Mouse (Mus musculus): ENCODE data around the gene Chmp2b. TPM values are rescaled to one million over a fixed set of nuclear protein-coding genes. Genes with fewer than 3 reads are reported as not detected.

Chmp2b gene
- polyA plus RNA-seq, 1 experiment from 2014 or later = 79.5 TPM

GRCm38 (mm10) chr16:65568853-65569252, 6.3 kb upstream of the Chmp2b start:
- no peak overlapping the region for H3K4me3 ChIP-seq (ENCODE audit: low read depth, low read length)
- DNase-seq (no peak), ATAC-seq (ENCODE audit: insufficient read depth) (no peak)
- no peaks in the 10 kb centered on the region for H3K9me3 ChIP-seq (ENCODE audit: low read depth, low read length)
- no peak overlapping the region for H3K4me2 ChIP-seq
- H3K9ac ChIP-seq = no peak overlapping the region
- TF ChIP-seq CTCF (IDR thresholded peaks at IDR 0.05; ENCODE audit: low read depth) = no peak
- no peaks in the 10 kb centered on the region for H3K27me3 ChIP-seq (ENCODE audit: insufficient read depth, low read length)
- no peaks in the 10 kb centered on the region for H3K36me3 ChIP-seq (ENCODE audit: insufficient read depth)
- H3K4me1 ChIP-seq (ENCODE audit: insufficient read depth) = no peaks in the 10 kb centered on the region
- H3K27ac ChIP-seq (ENCODE audit: low read depth) = no peak overlapping the region
- WGBS = 70% methylated on average over 4 of the region's 4 CpGs

- Histone ChIP-seq H3K9ac (no peak overlapping the region), H3K9me3 (ENCODE audit: low read depth, low read length) (no peaks in the 10 kb centered on the region), H3K4me1 (ENCODE audit: insufficient read depth) (0 out of 2 replicates have a peak, but pooled peaks cover 3% of the 10 kb centered on the region), H3K4me3 (ENCODE audit: low read depth, low read length) (no peak overlapping the region), H3K27me3 (ENCODE audit: insufficient read depth, low read length) (no peaks in the 10 kb centered on the region), H3K27ac (ENCODE audit: low read depth) (no peak overlapping the region), H3K4me2 (no peak overlapping the region), H3K36me3 (ENCODE audit: insufficient read depth) (no peaks in the 10 kb centered on the region)
- ATAC-seq (ENCODE audit: insufficient read depth) (no peak), DNase-seq (no peak)
- TF ChIP-seq CTCF (IDR thresholded peaks at IDR 0.05; ENCODE audit: low read depth) = no peak
- WGBS = 79% methylated on average over 1 of the region's 1 CpGs
Measured at GRCm38 (mm10) chr16:65564951-65565350, 2.4 kb upstream of the Chmp2b start.

- Histone ChIP-seq H3K4me3 (ENCODE audit: low read depth, low read length) (no peak overlapping the region), H3K4me2 (no peak overlapping the region), H3K9ac (no peak overlapping the region), H3K9me3 (ENCODE audit: low read depth, low read length) (no peaks in the 10 kb centered on the region), H3K36me3 (ENCODE audit: insufficient read depth) (no peaks in the 10 kb centered on the region), H3K4me1 (ENCODE audit: insufficient read depth) (0 out of 2 replicates have a peak, but pooled peaks cover 3% of the 10 kb centered on the region), H3K27ac (ENCODE audit: low read depth) (no peak overlapping the region), H3K27me3 (ENCODE audit: insufficient read depth, low read length) (no peaks in the 10 kb centered on the region)
- ATAC-seq (ENCODE audit: insufficient read depth) (no peak), DNase-seq (no peak)
- no peak for TF ChIP-seq CTCF (IDR thresholded peaks at IDR 0.05; ENCODE audit: low read depth)
- 67% methylated on average over 8 of the region's 8 CpGs for WGBS
Measured at GRCm38 (mm10) chr16:65564306-65564705, 1.8 kb upstream of the Chmp2b start.

DNA sequence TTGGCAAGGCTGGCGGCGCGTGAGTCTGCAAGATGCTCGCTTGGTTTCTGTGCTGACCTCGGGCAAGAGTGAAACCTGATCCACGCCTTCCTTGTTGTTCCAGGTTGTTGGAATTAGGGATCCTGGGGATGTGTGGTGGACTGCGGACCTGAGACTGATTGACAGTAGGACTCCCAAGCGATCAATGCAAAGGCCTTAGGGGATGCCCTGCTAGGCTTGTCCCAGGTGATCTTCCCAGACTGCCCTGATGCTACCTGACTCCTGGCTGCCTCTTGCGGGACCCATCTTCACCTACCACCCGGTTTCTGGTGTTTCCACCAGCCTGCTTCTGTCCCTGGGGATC, 309 bp upstream of the Chmp2b start:
- Histone ChIP-seq H3K9ac (peak overlapping the region; percentile 87), H3K4me3 (ENCODE audit: low read depth, low read length) (peak overlapping the region; percentile 95), H3K4me1 (ENCODE audit: insufficient read depth) (0 out of 2 replicates have a peak, but pooled peaks cover 3% of the 10 kb centered on the region), H3K27ac (ENCODE audit: low read depth) (no peak overlapping the region), H3K27me3 (ENCODE audit: insufficient read depth, low read length) (no peaks in the 10 kb centered on the region), H3K36me3 (ENCODE audit: insufficient read depth) (no peaks in the 10 kb centered on the region), H3K9me3 (ENCODE audit: low read depth, low read length) (no peaks in the 10 kb centered on the region; the same call in 1 of the 2 replicates), H3K4me2 (peak overlapping the region; percentile 75)
- WGBS = under 1% methylated on average over 10 of the region's 10 CpGs
- ATAC-seq (ENCODE audit: insufficient read depth) = peak; percentile 73
- no peak for DNase-seq
- TF ChIP-seq CTCF (IDR thresholded peaks at IDR 0.05; ENCODE audit: low read depth) = no peak

DNA sequence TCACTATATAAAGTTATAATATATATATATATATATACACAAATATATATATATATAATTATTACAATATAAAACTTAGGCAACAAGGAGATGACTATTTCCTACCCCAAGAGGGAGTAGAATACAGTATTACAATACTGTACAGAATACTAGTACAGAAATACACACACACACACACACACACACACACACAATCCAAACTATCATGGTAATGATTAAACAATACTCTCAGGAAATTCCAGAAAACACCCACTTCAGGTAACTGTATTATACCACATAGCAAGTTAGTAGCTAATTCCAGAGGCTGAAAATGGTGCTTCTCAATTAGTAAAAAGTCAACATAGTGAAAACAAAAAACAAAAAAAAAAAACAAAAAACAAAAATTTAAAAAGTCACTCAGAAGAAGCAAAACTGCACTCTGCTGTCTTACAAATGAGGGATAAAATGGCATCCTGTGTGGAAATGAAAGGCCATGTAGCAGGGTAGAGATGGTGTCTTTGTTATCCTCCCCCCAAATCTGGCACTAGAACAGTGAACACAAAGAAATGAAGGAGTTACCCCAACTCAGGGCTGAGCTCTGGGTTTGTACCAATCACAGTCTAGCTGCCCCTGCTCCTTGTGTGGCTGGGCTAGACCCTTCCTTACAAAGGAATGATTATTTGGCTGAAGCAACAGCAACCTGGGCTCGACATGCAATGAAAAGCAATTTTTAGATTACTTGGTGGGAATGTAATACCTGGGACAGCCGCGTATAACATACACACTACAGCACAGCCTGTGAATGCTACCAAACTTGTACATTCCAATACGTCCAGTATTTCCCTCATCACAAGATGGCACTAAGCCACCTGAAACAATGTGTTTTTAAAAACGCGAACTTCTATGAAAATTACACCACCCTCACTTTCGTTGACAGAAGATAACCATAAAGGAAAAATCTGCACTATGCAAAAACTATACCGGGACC, 1.2 kb downstream of the Chmp2b start:
- ATAC-seq (ENCODE audit: insufficient read depth) (peak; percentile 22; the same call in 1 of the 2 replicates), DNase-seq (peak; percentile 53)
- Histone ChIP-seq H3K36me3 (ENCODE audit: insufficient read depth) (no peaks in the 10 kb centered on the region), H3K27me3 (ENCODE audit: insufficient read depth, low read length) (no peaks in the 10 kb centered on the region), H3K27ac (ENCODE audit: low read depth) (0 out of 2 replicates have a peak overlapping the region, but pooled peaks have one; percentile 18), H3K4me2 (peak overlapping the region; percentile 75), H3K9me3 (ENCODE audit: low read depth, low read length) (no peaks in the 10 kb centered on the region; the same call in 1 of the 2 replicates), H3K9ac (peak overlapping the region; percentile 87), H3K4me3 (ENCODE audit: low read depth, low read length) (peak overlapping the region; percentile 95), H3K4me1 (ENCODE audit: insufficient read depth) (0 out of 2 replicates have a peak, but pooled peaks cover 3% of the 10 kb centered on the region)
- WGBS = 7% methylated on average over 8 of the region's 8 CpGs
- no peak for TF ChIP-seq CTCF (IDR thresholded peaks at IDR 0.05; ENCODE audit: low read depth)

GRCm38 (mm10) chr16:65559591-65559990, 2.9 kb downstream of the Chmp2b start:
- 57% methylated on average over 2 of the region's 2 CpGs for WGBS
- H3K9me3 ChIP-seq (ENCODE audit: low read depth, low read length) = no peaks in the 10 kb centered on the region; the same call in 1 of the 2 replicates
- no peak overlapping the region for H3K4me3 ChIP-seq (ENCODE audit: low read depth, low read length)
- H3K9ac ChIP-seq = no peak overlapping the region
- ATAC-seq (ENCODE audit: insufficient read depth) (no peak), DNase-seq (peak; percentile 37)
- H3K4me2 ChIP-seq = no peak overlapping the region
- no peaks in the 10 kb centered on the region for H3K27me3 ChIP-seq (ENCODE audit: insufficient read depth, low read length)
- no peak overlapping the region for H3K27ac ChIP-seq (ENCODE audit: low read depth)
- 0 out of 2 replicates have a peak, but pooled peaks cover 3% of the 10 kb centered on the region for H3K4me1 ChIP-seq (ENCODE audit: insufficient read depth)
- no peaks in the 10 kb centered on the region for H3K36me3 ChIP-seq (ENCODE audit: insufficient read depth)
- no peak for TF ChIP-seq CTCF (IDR thresholded peaks at IDR 0.05; ENCODE audit: low read depth)

- Histone ChIP-seq H3K27me3 (ENCODE audit: insufficient read depth, low read length) (no peaks in the 10 kb centered on the region), H3K4me3 (ENCODE audit: low read depth, low read length) (no peak overlapping the region), H3K27ac (ENCODE audit: low read depth) (no peak overlapping the region), H3K4me1 (ENCODE audit: insufficient read depth) (0 out of 2 replicates have a peak, but pooled peaks cover 3% of the 10 kb centered on the region), H3K4me2 (no peak overlapping the region), H3K9me3 (ENCODE audit: low read depth, low read length) (no peaks in the 10 kb centered on the region; the same call in 1 of the 2 replicates), H3K36me3 (ENCODE audit: insufficient read depth) (no peaks in the 10 kb centered on the region), H3K9ac (no peak overlapping the region)
- no peak for ATAC-seq (ENCODE audit: insufficient read depth)
- no peak for DNase-seq
- no peak for TF ChIP-seq CTCF (IDR thresholded peaks at IDR 0.05; ENCODE audit: low read depth)
- WGBS = 72% methylated on average over 5 of the region's 5 CpGs
Measured at GRCm38 (mm10) chr16:65557369-65557768, 5.2 kb downstream of the Chmp2b start.
